Mouse (Mus musculus): ENCODE results near the gene Trpm5.

- TF ChIP-seq RCOR1 (IDR thresholded peaks at IDR 0.05; ENCODE audit: low read depth, low read length) = no peak
- peak in 2 of 3 experiments; percentile 7 to 41; a peak in 3 of 6 replicates for TF ChIP-seq CTCF (IDR thresholded peaks at IDR 0.05 in 2 of 3, conservative IDR thresholded peaks at IDR 0.05 in 1 of 3; ENCODE audit: control insufficient read depth in 1 of 3, insufficient read depth in 1 of 3, low read depth in 2 of 3, low read length in 3 of 3, poor library complexity in 1 of 3, severe bottlenecking in 1 of 3)
- no peak for TF ChIP-seq POLR2A (IDR thresholded peaks at IDR 0.05; ENCODE audit: control insufficient read depth in 1 of 2, insufficient read depth in 1 of 2, low read depth in 1 of 2, low read length in 2 of 2, poor library complexity in 1 of 2)
- TF ChIP-seq NRF1 (IDR thresholded peaks at IDR 0.05; ENCODE audit: insufficient read depth, low read depth, low read length, poor library complexity, severe bottlenecking) = no peak
- TF ChIP-seq JUND (IDR thresholded peaks at IDR 0.05; ENCODE audit: low read depth, low read length) = no peak
- no peak for TF ChIP-seq SMC3 (IDR thresholded peaks at IDR 0.05; ENCODE audit: low read depth, low read length)
- TF ChIP-seq NELFE (IDR thresholded peaks at IDR 0.05; ENCODE audit: low read depth, low read length) = no peak
- TF ChIP-seq CHD2 (IDR thresholded peaks at IDR 0.05; ENCODE audit: low read length) = no peak
- no peak for TF ChIP-seq MAZ (IDR thresholded peaks at IDR 0.05; ENCODE audit: low read depth, low read length)
- TF ChIP-seq ZNF384 (IDR thresholded peaks at IDR 0.05; ENCODE audit: low read depth, low read length) = no peak
- no peak for TF ChIP-seq GABPA (IDR thresholded peaks at IDR 0.05; ENCODE audit: low read depth, low read length)
- 0 out of 4 replicates have a peak, but pooled peaks of 1 of the 2 experiments have one; percentile 4 for TF ChIP-seq EP300 (IDR thresholded peaks at IDR 0.05; ENCODE audit: low read depth in 1 of 2, low read length in 2 of 2)
These were observed 12.4 kb upstream of the Trpm5 start for GRCm38 (mm10) chr7:143106672-143107465.

All from MEL (cell line).